Mouse (Mus musculus) forebrain, embryonic 12.5 days (tissue): ENCODE measurements around the gene Dnpep. TPM values are rescaled to one million over a fixed set of nuclear protein-coding genes. Genes with fewer than 3 reads are reported as not detected.

Experiments used
- ATAC-seq: fragments of 200-750 bp; cut with Nextera tagmentation; 2 replicates; pipeline ENCODE4 v1.8.0; 2017; ENCODE audit warnings: moderate TSS enrichment; ENCODE audit not compliant: low FRiP score
- H3K27ac ChIP-seq: fragments of 300-500 bp; sonication (generic); 2 replicates; pipeline ENCODE4 v1.5.1; 2016; ENCODE audit warnings: mild to moderate bottlenecking
- H3K27me3 ChIP-seq: fragments of 300-500 bp; sonication (generic); 2 replicates; pipeline ENCODE4 v1.6.1; 2016; ENCODE audit warnings: mild to moderate bottlenecking
- H3K36me3 ChIP-seq: fragments of 300-500 bp; sonication (generic); replicated peaks from 2 replicates; pipeline ENCODE4 v1.6.1; 2016; ENCODE audit warnings: mild to moderate bottlenecking
- H3K4me1 ChIP-seq: fragments of 300-500 bp; sonication (generic); 2 replicates; pipeline ENCODE4 v1.6.1; 2016
- H3K4me2 ChIP-seq: fragments of 300-500 bp; sonication (generic); 2 replicates; pipeline ENCODE4 v1.6.1; 2016; ENCODE audit warnings: mild to moderate bottlenecking, moderate library complexity
- H3K4me3 ChIP-seq: fragments of 300-500 bp; sonication (generic); replicated peaks from 2 replicates; pipeline ENCODE4 v1.5.1; 2016; ENCODE audit warnings: mild to moderate bottlenecking
- H3K9ac ChIP-seq: fragments of 300-500 bp; sonication (generic); 2 replicates; pipeline ENCODE4 v1.6.1; 2016; ENCODE audit warnings: mild to moderate bottlenecking
- H3K9me3 ChIP-seq: fragments of 300-500 bp; sonication (generic); 2 replicates; pipeline ENCODE4 v1.6.1; 2016
- WGBS: fragments of 180-500 bp; shearing (Covaris S2); methylation state at CpG from one replicate; pipeline ENCODE4 v1.1.7; 2016; 5-methylcytosine and 5-hydroxymethylcytosine counted together
- polyA plus RNA-seq: library from polyadenylated mRNA; unstranded; fragments of >200 nt; fragmentation: Nextera tagmentation; extraction: Ambion mirVana; gene quantifications from 2 replicates; pipeline ENCODE4 v1.2.1, GENCODE M21; 2016

Gene Dnpep
- polyA plus RNA-seq, 1 experiment from 2014 or later, result 140 TPM

- H3K27me3 ChIP-seq, result no peaks in the 10 kb centered on the region; the same call in 1 of the 2 replicates
- H3K9me3 ChIP-seq, result no peaks in the 10 kb centered on the region
- H3K4me2 ChIP-seq, result peak overlapping the region; percentile 34
- no peaks in the 10 kb centered on the region for H3K36me3 ChIP-seq
- no peak overlapping the region for H3K4me3 ChIP-seq
- H3K9ac ChIP-seq, result no peak overlapping the region
- ATAC-seq, result peak; percentile 95
- peaks cover 29% of the 10 kb centered on the region for H3K4me1 ChIP-seq
- peak overlapping the region; percentile 91 for H3K27ac ChIP-seq
- 4% methylated on average over 7 of the region's 7 CpGs for WGBS
Measured at GRCm38 (mm10) chr1:75289376-75289775, 28.4 kb downstream of the Dnpep start.

DNA sequence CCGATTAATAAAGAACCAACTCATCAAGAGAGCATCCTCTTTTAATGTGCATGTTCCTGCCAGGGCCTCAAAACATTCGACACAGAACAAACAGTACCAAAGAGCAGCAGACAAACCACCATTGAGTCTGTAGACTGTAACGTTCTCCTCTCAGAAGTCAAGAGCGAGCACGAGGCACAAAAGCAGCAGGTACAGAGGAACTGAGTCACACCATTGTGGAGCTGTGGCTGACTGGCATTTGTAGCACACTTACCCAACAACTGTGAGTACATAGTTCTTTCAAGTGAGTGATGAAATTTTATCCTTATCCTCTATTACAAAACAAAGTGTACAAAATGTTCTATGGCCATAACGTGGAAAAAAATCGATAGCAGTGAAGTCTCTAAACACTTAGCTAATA, 32.9 kb downstream of the Dnpep start:
- Histone ChIP-seq H3K9me3 (peaks cover 4% of the 10 kb centered on the region; the same call in 1 of the 2 replicates), H3K4me3 (no peak overlapping the region), H3K27ac (no peak overlapping the region), H3K36me3 (no peaks in the 10 kb centered on the region), H3K4me2 (no peak overlapping the region), H3K27me3 (no peaks in the 10 kb centered on the region; the same call in 1 of the 2 replicates), H3K9ac (no peak overlapping the region), H3K4me1 (peaks cover 22% of the 10 kb centered on the region)
- WGBS, result 90% methylated on average over 7 of the region's 7 CpGs
- ATAC-seq, result no peak

GRCm38 (mm10) chr1:75283017-75283416, 34.8 kb downstream of the Dnpep start:
- WGBS, result 72% methylated on average over 5 of the region's 5 CpGs
- ATAC-seq, result no peak
- H3K4me2 ChIP-seq, result no peak overlapping the region

GRCm38 (mm10) chr1:75278228-75278627, 39.6 kb downstream of the Dnpep start, which contains the start of gene Resp18:
TSS of gene Resp18 (minus strand) at chr1:75278415.
- Histone ChIP-seq H3K36me3 (no peaks in the 10 kb centered on the region), H3K9me3 (peaks cover 4% of the 10 kb centered on the region; the same call in 1 of the 2 replicates), H3K27me3 (peaks cover 51% of the 10 kb centered on the region), H3K9ac (no peak within 1 kb of the TSS), H3K27ac (no peak within 1 kb of the TSS), H3K4me2 (peak within 1 kb of the TSS; percentile 46), H3K4me3 (peak within 1 kb of the TSS; percentile 29), H3K4me1 (peaks cover 7% of the 10 kb centered on the region; the same call in 1 of the 2 replicates)
- WGBS, result 1% methylated on average over 13 of the region's 13 CpGs
- ATAC-seq, result 0 out of 2 replicates have a peak, but pooled peaks have one; percentile 27

More at GRCm38 (mm10) chr1:75283017-75283416, 34.8 kb downstream of the Dnpep start:
- peaks cover 4% of the 10 kb centered on the region; the same call in 1 of the 2 replicates for H3K9me3 ChIP-seq
- H3K27me3 ChIP-seq, result peaks cover 13% of the 10 kb centered on the region
- H3K36me3 ChIP-seq, result no peaks in the 10 kb centered on the region
- H3K27ac ChIP-seq, result no peak overlapping the region
- no peak overlapping the region for H3K4me3 ChIP-seq
- H3K4me1 ChIP-seq, result peaks cover 7% of the 10 kb centered on the region; the same call in 1 of the 2 replicates
- no peak overlapping the region for H3K9ac ChIP-seq

GRCm38 (mm10) chr1:75277195-75278188, 40.3 kb downstream of the Dnpep start:
- Histone ChIP-seq H3K9me3 (peaks cover 4% of the 10 kb centered on the region; the same call in 1 of the 2 replicates), H3K36me3 (no peaks in the 10 kb centered on the region), H3K4me3 (peak overlapping the region; percentile 29), H3K9ac (no peak overlapping the region), H3K27me3 (peaks cover 53% of the 10 kb centered on the region), H3K4me2 (peak overlapping the region; percentile 46), H3K27ac (no peak overlapping the region), H3K4me1 (peaks cover 7% of the 10 kb centered on the region; the same call in 1 of the 2 replicates)
- 1% methylated on average over 23 of the region's 23 CpGs for WGBS
- peak; percentile 41; the same call in 1 of the 2 replicates for ATAC-seq

DNA sequence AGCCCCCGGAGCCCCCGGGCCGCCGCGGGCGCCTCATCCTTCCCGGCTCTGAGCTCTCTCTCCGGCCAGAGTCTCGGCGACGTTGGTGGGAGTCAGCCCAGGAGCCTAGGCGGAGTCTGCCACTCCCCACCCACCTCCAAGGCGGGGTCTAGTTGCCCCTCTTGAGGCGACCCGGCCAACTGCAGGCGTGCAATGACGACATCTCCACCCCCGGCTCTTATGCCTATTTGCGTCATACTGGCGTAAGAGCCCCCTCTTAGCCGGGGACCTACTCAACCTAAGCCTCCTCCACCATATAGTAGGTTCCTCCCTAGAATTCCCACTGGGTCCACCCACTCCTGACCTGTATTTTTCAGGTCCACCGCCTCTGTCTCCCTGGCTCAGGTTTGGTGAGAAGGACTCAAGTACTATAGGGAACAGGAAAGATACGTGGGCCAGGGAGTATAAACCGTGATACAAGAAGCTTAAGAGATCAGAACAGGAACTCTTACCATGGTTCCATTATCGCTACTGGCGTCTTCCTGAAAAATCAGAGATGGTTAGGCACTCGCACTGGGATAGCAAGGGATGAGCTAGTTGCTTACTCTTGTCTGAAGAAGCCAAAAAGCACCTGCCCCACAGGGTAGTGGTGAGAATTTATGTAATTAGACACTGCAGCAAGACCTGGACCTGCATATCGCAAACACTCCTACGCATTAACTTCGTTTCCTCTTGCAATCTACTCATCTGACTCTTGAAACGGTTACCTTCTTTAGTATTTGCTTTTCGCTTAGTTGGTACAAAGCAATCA, 53.5 kb downstream of the Dnpep start, which contains the start of gene Ptprn:
Gene Ptprn (minus strand): TSS at position 412 of the 790 bp plus-strand sequence.
- H3K9me3 ChIP-seq, result no peaks in the 10 kb centered on the region
- peak; percentile 75 for ATAC-seq
- H3K4me1 ChIP-seq, result peaks cover 7% of the 10 kb centered on the region
- peak within 1 kb of the TSS; percentile 47 for H3K4me3 ChIP-seq
- no peaks in the 10 kb centered on the region for H3K36me3 ChIP-seq
- WGBS, result 11% methylated on average over 32 of the region's 32 CpGs
- H3K27me3 ChIP-seq, result peaks cover 59% of the 10 kb centered on the region
- H3K9ac ChIP-seq, result peak within 1 kb of the TSS; percentile 47
- H3K4me2 ChIP-seq, result peak within 1 kb of the TSS; percentile 68
- H3K27ac ChIP-seq, result no peak within 1 kb of the TSS

DNA sequence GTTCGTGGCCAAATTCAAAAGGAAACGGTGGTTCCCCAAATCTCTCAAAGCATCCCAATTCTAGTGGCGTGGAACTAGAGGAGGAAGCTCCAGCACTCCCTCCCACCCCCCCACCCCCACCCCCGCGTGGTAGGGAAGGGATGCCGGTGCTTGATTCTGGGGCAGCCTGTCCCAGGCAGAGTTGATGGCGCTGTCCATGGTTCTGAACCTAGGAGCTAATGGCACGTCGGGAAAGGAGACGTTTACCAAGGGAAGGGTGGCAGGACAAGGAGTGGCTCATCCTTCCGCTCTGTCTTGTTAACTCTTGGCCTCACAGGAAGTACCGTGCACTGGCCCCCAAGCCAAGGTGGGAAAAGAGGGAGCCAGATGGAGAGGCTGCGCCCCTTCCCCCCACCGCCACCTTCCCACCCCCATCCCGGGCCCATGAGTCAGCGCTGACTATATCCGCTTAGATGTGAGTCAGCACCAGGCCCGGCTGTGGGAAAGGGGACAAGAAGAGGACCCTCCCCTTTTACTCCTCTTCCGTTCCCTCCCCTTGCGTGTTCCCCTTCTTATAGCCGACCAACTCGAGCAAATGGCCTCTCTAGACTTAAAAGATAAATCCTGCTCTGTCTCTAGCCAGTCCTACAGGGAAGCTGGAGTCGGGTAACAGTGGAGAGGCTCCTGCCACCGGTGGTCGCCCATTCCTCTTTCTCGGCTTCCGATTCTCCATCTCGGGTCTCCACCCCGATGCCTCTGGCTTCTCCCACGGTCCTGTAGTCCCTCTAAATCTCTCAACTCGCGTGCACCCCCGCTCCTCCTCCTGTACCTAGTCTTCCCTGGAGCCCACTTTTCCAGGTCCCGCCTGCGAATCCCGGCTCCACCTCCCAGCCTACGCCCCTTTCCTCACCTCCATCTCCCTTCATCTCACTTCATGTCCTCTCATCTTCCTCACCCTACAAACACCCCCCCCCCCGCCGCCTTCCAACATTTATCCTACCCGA, 54.5 kb downstream of the Dnpep start:
- Histone ChIP-seq H3K27me3 (peaks cover 53% of the 10 kb centered on the region), H3K27ac (no peak overlapping the region), H3K9me3 (no peaks in the 10 kb centered on the region), H3K36me3 (no peaks in the 10 kb centered on the region), H3K4me3 (peak overlapping the region; percentile 47), H3K4me2 (peak overlapping the region; percentile 68), H3K9ac (peak overlapping the region; percentile 47), H3K4me1 (peaks cover 7% of the 10 kb centered on the region)
- WGBS, result 2% methylated on average over 40 of the region's 40 CpGs
- peak; percentile 65 for ATAC-seq

DNA sequence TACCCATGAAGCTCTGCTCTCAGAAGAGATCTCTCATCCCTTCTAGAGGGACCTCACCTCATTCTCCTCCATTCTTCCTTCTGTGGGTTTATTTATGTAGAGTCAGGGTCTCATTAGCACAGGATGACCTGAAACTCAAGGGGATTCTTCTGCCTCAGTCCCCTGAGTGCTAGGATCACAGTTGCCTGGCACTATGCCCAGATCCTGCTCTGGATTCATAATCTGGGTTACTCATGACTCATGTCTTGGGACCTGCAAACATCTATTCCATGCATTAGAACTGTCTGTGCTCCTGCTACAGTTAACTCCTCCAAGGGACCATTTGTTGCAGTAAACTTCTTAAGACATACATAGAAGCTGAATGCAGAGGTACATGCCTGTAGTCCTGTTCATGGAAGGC, 56.5 kb downstream of the Dnpep start:
- Histone ChIP-seq H3K27me3 (peaks cover 60% of the 10 kb centered on the region), H3K4me3 (no peak overlapping the region), H3K9ac (no peak overlapping the region)

More for the DNA sequence above, 56.5 kb downstream of the Dnpep start:
- Histone ChIP-seq H3K9me3 (no peaks in the 10 kb centered on the region), H3K27ac (no peak overlapping the region), H3K36me3 (no peaks in the 10 kb centered on the region), H3K4me1 (peaks cover 7% of the 10 kb centered on the region), H3K4me2 (no peak overlapping the region)
- ATAC-seq, result no peak

Other genes with a start within 250 kb of the Dnpep start
- gene Nhej1, start 192.8 kb downstream of the Dnpep start, polyA plus RNA-seq, result 10.1 and 10.9 TPM in 2 replicates
- gene Slc23a3, start 184.1 kb downstream of the Dnpep start, polyA plus RNA-seq, result not detected in 2 replicates
- 48.1 and 50.5 TPM in 2 replicates for gene Cnppd1, start 175.3 kb downstream of the Dnpep start, polyA plus RNA-seq
- 63.5 and 70.6 TPM in 2 replicates for gene Retreg2, start 175.2 kb downstream of the Dnpep start, polyA plus RNA-seq
- 30.4 and 32.8 TPM in 2 replicates for gene Zfand2b, start 149.3 kb downstream of the Dnpep start, polyA plus RNA-seq
- 30.8 and 36.3 TPM in 2 replicates for gene Abcb6, start 137.6 kb downstream of the Dnpep start, polyA plus RNA-seq
- gene Ankzf1, start 125.8 kb downstream of the Dnpep start, polyA plus RNA-seq, result 21.5 and 23.4 TPM in 2 replicates
- gene Atg9a, start 125.8 kb downstream of the Dnpep start, polyA plus RNA-seq, result 29.1 and 29.9 TPM in 2 replicates
- gene Glb1l, start 107.2 kb downstream of the Dnpep start, polyA plus RNA-seq, result 22.6 and 22.7 TPM in 2 replicates
- 122 and 132 TPM in 2 replicates for gene Stk16, start 107.2 kb downstream of the Dnpep start, polyA plus RNA-seq
- 8.1 and 9.1 TPM in 2 replicates for gene Tuba4a, start 98.1 kb downstream of the Dnpep start, polyA plus RNA-seq
- gene A630095N17Rik, start 85.9 kb downstream of the Dnpep start, polyA plus RNA-seq, result not detected in 2 replicates
- gene Dnajb2, start 81.6 kb downstream of the Dnpep start, polyA plus RNA-seq, result 38.1 and 41.5 TPM in 2 replicates
- 6.8 and 7.5 TPM in 2 replicates for gene Ptprn, start 53.5 kb downstream of the Dnpep start, polyA plus RNA-seq
- gene Resp18, start 39.6 kb downstream of the Dnpep start, polyA plus RNA-seq, result 29.2 and 32.8 TPM in 2 replicates
- 0.74 and 0.78 TPM in 2 replicates for gene Des, start 42.3 kb upstream of the Dnpep start, polyA plus RNA-seq
- 10.0 and 11.3 TPM in 2 replicates for gene Speg, start 57.3 kb upstream of the Dnpep start, polyA plus RNA-seq
- gene Gmppa, start 117.9 kb upstream of the Dnpep start, polyA plus RNA-seq, result 54.8 and 55.8 TPM in 2 replicates
- 6.4 and 8.2 TPM in 2 replicates for gene Asic4, start 132.4 kb upstream of the Dnpep start, polyA plus RNA-seq
- 21.6 and 25.8 TPM in 2 replicates for gene Chpf, start 161.3 kb upstream of the Dnpep start, polyA plus RNA-seq
- gene Tmem198, start 161.5 kb upstream of the Dnpep start, polyA plus RNA-seq, result 20.8 and 24.1 TPM in 2 replicates
- gene Obsl1, start 188.5 kb upstream of the Dnpep start, polyA plus RNA-seq, result 31.8 and 36.8 TPM in 2 replicates
- 5.9 and 6.6 TPM in 2 replicates for gene Inha, start 189.1 kb upstream of the Dnpep start, polyA plus RNA-seq
- gene Stk11ip, start 203.5 kb upstream of the Dnpep start, polyA plus RNA-seq, result 24.4 and 27.8 TPM in 2 replicates
- gene Slc4a3, start 228.3 kb upstream of the Dnpep start, polyA plus RNA-seq, result 22.4 and 29.4 TPM in 2 replicates